Mouse (Mus musculus) spleen, postnatal 10 days (tissue): ENCODE results near the gene Nrtn.

ENCODE experiments used
- DNase-seq, 2 experiments: peaks; one replicate each; pipeline ENCODE4 v3.0.0; 2021 to 2022; ENCODE audit warnings: low spot score in 2 of 2

The Nrtn gene

DNA sequence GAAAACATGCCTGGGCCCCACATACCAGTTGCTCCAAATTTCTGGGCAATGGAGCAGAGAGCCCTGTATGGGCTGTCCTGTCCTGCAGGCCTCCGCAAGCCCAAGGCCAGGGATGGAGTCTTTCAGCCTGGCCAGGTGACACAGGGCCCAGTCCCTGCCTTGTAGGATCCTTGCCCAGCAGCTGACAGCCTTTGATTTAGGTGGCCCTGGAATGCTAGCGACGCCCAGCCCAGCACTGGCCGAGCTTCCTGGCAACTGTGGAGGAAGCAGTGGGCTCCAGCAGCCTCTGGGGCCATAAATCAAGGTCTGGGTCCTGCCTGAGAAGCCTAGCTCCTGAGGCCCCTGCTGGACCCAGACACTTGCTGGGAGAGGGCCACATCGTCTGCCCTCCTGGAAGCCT, 34.9 kb downstream of the Nrtn start:
- DNase-seq: no peak

GRCm38 (mm10) chr17:56717363-56718058, 39.8 kb downstream of the Nrtn start, which contains the start of the genes Ndufa11 and Vmac:
TSS of gene Ndufa11 (plus strand) at chr17:56717767.
TSS of gene Vmac (minus strand) at chr17:56718022.
- peak; percentile 94 to 97 for DNase-seq

DNA sequence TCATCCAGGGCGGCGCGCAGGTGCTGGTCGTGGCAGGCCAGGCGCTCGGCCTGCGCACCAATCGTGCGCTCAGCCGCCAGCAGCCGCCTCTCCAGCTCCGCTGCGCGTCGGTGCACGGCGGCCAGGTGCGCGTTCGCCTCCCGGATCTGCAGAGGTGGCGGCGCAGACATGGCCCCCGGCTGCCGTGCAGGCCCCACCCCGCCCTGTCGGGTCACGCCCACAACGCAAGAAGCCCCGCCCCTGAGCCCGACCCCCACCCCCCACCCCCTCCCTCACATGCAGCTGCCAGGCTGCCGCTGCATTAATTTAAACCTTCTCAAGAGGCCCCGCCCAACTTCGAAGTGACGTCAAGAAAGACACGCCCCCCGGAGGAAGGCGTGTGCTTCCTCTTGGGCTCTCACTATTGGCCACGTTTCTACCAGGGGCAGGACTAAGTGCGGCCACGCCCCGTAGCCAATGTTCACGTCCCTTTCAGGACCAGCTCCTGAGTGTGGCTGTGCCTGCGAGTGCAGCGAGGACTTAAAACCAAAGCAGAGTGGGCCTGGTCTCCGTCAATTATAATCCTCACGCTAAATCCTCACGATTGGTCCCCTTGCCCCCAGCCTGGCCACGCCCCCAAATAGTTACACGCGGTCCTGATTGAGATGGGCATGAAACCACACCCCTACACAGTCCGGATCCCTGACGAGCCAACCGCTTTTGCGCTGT, 40.5 kb downstream of the Nrtn start:
- DNase-seq: peak; percentile 94 to 96

- no peak for DNase-seq
These were observed 41.2 kb downstream of the Nrtn start for GRCm38 (mm10) chr17:56715914-56716654.

DNA sequence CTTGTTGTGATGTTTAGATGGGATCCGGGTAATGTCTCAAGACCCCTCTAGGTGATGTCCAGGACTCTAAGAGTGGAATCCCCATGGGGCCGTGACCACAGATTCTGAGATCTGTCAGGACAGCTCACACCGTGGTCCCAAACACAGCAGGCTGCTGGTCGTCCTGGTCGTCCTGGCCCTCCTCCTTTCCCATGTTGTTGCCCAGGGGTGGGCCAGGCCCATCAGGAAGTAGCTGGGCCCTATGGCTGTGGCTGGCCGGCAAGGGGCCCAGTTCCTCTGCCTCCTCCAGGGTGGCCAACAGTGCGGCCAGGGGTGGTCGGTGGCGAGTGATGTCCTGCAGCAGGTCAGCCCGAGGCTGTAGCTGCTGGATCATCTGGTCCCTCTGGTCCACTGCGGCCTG, 42.0 kb downstream of the Nrtn start:
- DNase-seq: no peak

- DNase-seq: no peak
These were observed 47.6 kb downstream of the Nrtn start for GRCm38 (mm10) chr17:56709708-56710107.

DNA sequence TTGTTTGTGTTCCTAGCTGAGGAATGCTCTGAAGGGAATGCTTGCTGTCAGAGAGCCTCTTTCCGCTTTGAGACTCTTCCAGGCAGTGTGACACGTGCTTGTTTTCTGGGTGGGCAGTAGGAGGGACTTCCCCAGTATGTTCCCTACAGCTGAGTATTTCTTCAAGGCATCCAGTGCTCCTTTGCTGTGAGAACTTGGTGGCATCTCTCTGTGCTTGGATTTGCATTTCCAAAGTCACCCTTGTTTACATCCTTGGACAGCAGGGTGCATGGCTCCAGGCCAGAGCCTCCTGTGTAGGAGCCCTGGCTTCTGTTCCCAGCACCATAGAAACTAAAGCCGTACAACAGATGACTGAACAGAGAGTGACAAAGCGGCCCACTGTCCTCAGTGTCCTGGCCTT, 48.6 kb downstream of the Nrtn start:
- no peak for DNase-seq

GRCm38 (mm10) chr17:56706515-56706914, 50.8 kb downstream of the Nrtn start:
- DNase-seq: no peak

DNA sequence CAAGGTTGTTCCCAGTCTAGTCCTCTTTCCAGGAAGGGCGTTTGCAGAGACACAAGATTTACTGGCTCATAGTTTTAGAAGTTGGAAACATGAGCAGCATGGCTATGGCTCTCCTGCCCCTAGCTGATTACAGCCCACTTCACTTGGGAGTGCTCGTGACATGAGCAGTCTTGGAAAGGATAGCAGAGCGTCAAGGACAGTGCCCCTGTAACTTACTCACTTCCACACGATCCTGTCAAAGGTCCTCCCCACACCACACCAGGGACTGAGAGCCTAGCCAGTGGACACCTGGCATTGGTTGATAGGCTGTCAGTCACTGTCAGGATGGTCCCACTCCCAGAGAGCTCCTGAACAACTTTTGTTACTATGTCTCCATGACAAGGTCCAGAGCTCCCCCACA, 54.3 kb downstream of the Nrtn start:
- no peak for DNase-seq
